Mouse (Mus musculus) CH12.LX (cell line): ENCODE data around the gene Fgd4. TPM values are rescaled to one million over a fixed set of nuclear protein-coding genes. Genes with fewer than 3 reads are reported as not detected.

Source experiments
- DNase-seq: peaks from one replicate; pipeline ENCODE4 v3.0.0-alpha.2; 2013; ENCODE audit errors: extremely low read depth
- H3K27ac ChIP-seq: 2 replicates; pipeline ENCODE4 v1.5.1; 2012; ENCODE audit warnings: low read depth, mild to moderate bottlenecking, control low read depth, moderate library complexity; ENCODE audit not compliant: insufficient read depth
- H3K27me3 ChIP-seq: replicated peaks from 2 replicates; pipeline ENCODE3; 2012; ENCODE audit warnings: inconsistent platforms
- H3K36me3 ChIP-seq, 2 experiments: replicated peaks in 1 of 2; 2 replicates each; pipeline versions ENCODE3 to v1.6.1; 2012; ENCODE audit warnings: inconsistent platforms in 1 of 2, low read length in 1 of 2, mild to moderate bottlenecking in 1 of 2, mixed read lengths in 1 of 2, moderate library complexity in 1 of 2; ENCODE audit not compliant: control insufficient read depth in 1 of 2, insufficient read depth in 1 of 2
- H3K4me1 ChIP-seq, 2 experiments: 2 replicates each; pipeline ENCODE4 v1.6.1; 2012; ENCODE audit warnings: inconsistent platforms in 1 of 2, moderate library complexity in 1 of 2; ENCODE audit not compliant: insufficient read depth in 2 of 2, control insufficient read depth in 1 of 2
- H3K4me2 ChIP-seq: 2 replicates; pipeline ENCODE4 v1.6.1; 2012; ENCODE audit warnings: low read depth, mild to moderate bottlenecking, control low read depth; ENCODE audit not compliant: poor library complexity, insufficient read depth, severe bottlenecking
- H3K4me3 ChIP-seq, 3 experiments: fragments of 150-350 bp in 1 of 3; sonication (generic) in 1 of 3; replicated peaks in 1 of 3; 2 replicates each; pipeline versions ENCODE3 to v1.5.1; 2011 to 2012; ENCODE audit warnings: low read depth in 2 of 3, low read length in 2 of 3, mild to moderate bottlenecking in 2 of 3, moderate library complexity in 2 of 3, control low read depth in 1 of 3, improper control_type of control experiment in 1 of 3, inconsistent platforms in 1 of 3, mixed read lengths in 1 of 3; ENCODE audit not compliant: poor library complexity in 1 of 3
- H3K79me2 ChIP-seq: replicated peaks from 2 replicates; pipeline ENCODE4 v1.6.1; 2012; ENCODE audit warnings: mild to moderate bottlenecking, moderate library complexity; ENCODE audit not compliant: control insufficient read depth, poor library complexity, insufficient read depth, severe bottlenecking; ENCODE audit errors: extremely low read depth
- H3K9ac ChIP-seq: 2 replicates; pipeline ENCODE4 v1.6.1; 2012; ENCODE audit warnings: low read depth, mild to moderate bottlenecking, control low read depth, moderate library complexity; ENCODE audit not compliant: insufficient read depth
- H3K9me3 ChIP-seq: replicated peaks from 2 replicates; pipeline ENCODE3; 2012; ENCODE audit warnings: low read length, inconsistent platforms, mixed read lengths
- EP300 ChIP-seq: IDR thresholded peaks from 2 replicates; pipeline ENCODE4 v1.6.1; 2011; ENCODE audit warnings: low read length, improper control_type of control experiment
- ETS1 ChIP-seq: conservative IDR thresholded peaks from 2 replicates; pipeline ENCODE4 v1.6.1; 2012; ENCODE audit warnings: low read depth, mild to moderate bottlenecking, inconsistent platforms, low read length, improper control_type of control experiment, moderate library complexity
- GABPA ChIP-seq: IDR thresholded peaks from 2 replicates; pipeline ENCODE4 v1.6.1; 2012; ENCODE audit warnings: low read depth, low read length, improper control_type of control experiment, inconsistent platforms; ENCODE audit not compliant: insufficient replicate concordance
- JUN ChIP-seq: IDR thresholded peaks from 2 replicates; pipeline ENCODE4 v1.6.1; 2011; ENCODE audit warnings: low read depth, mild to moderate bottlenecking, low read length, improper control_type of control experiment, moderate library complexity; ENCODE audit not compliant: insufficient read depth
- JUND ChIP-seq: conservative IDR thresholded peaks from 2 replicates; pipeline ENCODE4 v1.6.1; 2011; ENCODE audit warnings: low read depth, low read length, improper control_type of control experiment
- KAT2A ChIP-seq: IDR thresholded peaks from 2 replicates; pipeline ENCODE4 v1.6.1; 2012; ENCODE audit warnings: low read length, improper control_type of control experiment, inconsistent platforms; ENCODE audit not compliant: insufficient replicate concordance
- MAFK ChIP-seq: IDR thresholded peaks from 2 replicates; pipeline ENCODE4 v1.6.1; 2011; ENCODE audit warnings: low read length, improper control_type of control experiment; ENCODE audit not compliant: insufficient replicate concordance
- MAX ChIP-seq: IDR thresholded peaks from 2 replicates; pipeline ENCODE4 v1.6.1; 2011; ENCODE audit warnings: low read length, improper control_type of control experiment
- MAZ ChIP-seq: IDR thresholded peaks from 2 replicates; pipeline ENCODE4 v1.6.1; 2012; ENCODE audit warnings: low read depth, mild to moderate bottlenecking, inconsistent platforms, low read length, improper control_type of control experiment, moderate library complexity
- MXI1 ChIP-seq: IDR thresholded peaks from 2 replicates; pipeline ENCODE4 v1.6.1; 2011; ENCODE audit warnings: mild to moderate bottlenecking, low read depth, low read length, improper control_type of control experiment
- NELFE ChIP-seq: IDR thresholded peaks from 2 replicates; pipeline ENCODE4 v1.6.1; 2011; ENCODE audit warnings: low read depth, low read length, improper control_type of control experiment
- NRF1 ChIP-seq: IDR thresholded peaks from 2 replicates; pipeline ENCODE4 v1.6.1; 2014; ENCODE audit warnings: low read depth, mild to moderate bottlenecking, inconsistent platforms, low read length, improper control_type of control experiment, moderate library complexity
- PAX5 ChIP-seq: IDR thresholded peaks from 2 replicates; pipeline ENCODE4 v1.6.1; 2012; ENCODE audit warnings: low read length, inconsistent platforms, mixed read lengths
- POLR2A ChIP-seq: IDR thresholded peaks from 2 replicates; pipeline ENCODE4 v1.6.1; 2011; ENCODE audit warnings: low read depth, mild to moderate bottlenecking, improper control_type of control experiment, low read length
- POLR2AphosphoS2 ChIP-seq: IDR thresholded peaks from 2 replicates; pipeline ENCODE4 v1.6.1; 2011; ENCODE audit warnings: low read depth, low read length, improper control_type of control experiment
- RAD21 ChIP-seq: IDR thresholded peaks from 2 replicates; pipeline ENCODE4 v1.6.1; 2011; ENCODE audit warnings: low read depth, mild to moderate bottlenecking, low read length, improper control_type of control experiment, moderate library complexity
- RCOR1 ChIP-seq: conservative IDR thresholded peaks from 2 replicates; pipeline ENCODE4 v1.6.1; 2012; ENCODE audit warnings: low read depth, mild to moderate bottlenecking, inconsistent platforms, low read length, improper control_type of control experiment
- SIN3A ChIP-seq: IDR thresholded peaks from 2 replicates; pipeline ENCODE4 v1.6.1; 2012; ENCODE audit warnings: low read length, improper control_type of control experiment, inconsistent platforms
- SMC3 ChIP-seq: IDR thresholded peaks from 2 replicates; pipeline ENCODE4 v1.6.1; 2011; ENCODE audit warnings: low read depth, low read length, improper control_type of control experiment
- TBP ChIP-seq: conservative IDR thresholded peaks from 2 replicates; pipeline ENCODE4 v1.6.1; 2011; ENCODE audit warnings: low read depth, low read length, improper control_type of control experiment
- TCF12 ChIP-seq: IDR thresholded peaks from 2 replicates; pipeline ENCODE4 v1.6.1; 2014; ENCODE audit warnings: low read depth, mild to moderate bottlenecking, inconsistent platforms, low read length, improper control_type of control experiment
- USF1 ChIP-seq: IDR thresholded peaks from 2 replicates; pipeline ENCODE4 v1.6.1; 2014; ENCODE audit warnings: low read depth, mild to moderate bottlenecking, inconsistent platforms, low read length, improper control_type of control experiment
- USF2 ChIP-seq: conservative IDR thresholded peaks from 2 replicates; pipeline ENCODE4 v1.6.1; 2011; ENCODE audit warnings: low read depth, low read length, improper control_type of control experiment
- ZC3H11A ChIP-seq: IDR thresholded peaks from 2 replicates; pipeline ENCODE4 v1.6.1; 2012; ENCODE audit warnings: low read depth, mild to moderate bottlenecking, inconsistent platforms, low read length, improper control_type of control experiment
- ZMIZ1 ChIP-seq: IDR thresholded peaks from 2 replicates; pipeline ENCODE4 v1.6.1; 2012; ENCODE audit warnings: low read depth, mild to moderate bottlenecking, inconsistent platforms, low read length, improper control_type of control experiment
- ZNF384 ChIP-seq: IDR thresholded peaks from 2 replicates; pipeline ENCODE4 v1.6.1; 2012; ENCODE audit warnings: low read depth, low read length, improper control_type of control experiment, inconsistent platforms
- dilution Hi-C: fragments of 300-500 bp; cut with MboI; formaldehyde crosslinking; loops from 2 replicates; pipeline ENCODE4 v1.14.3; 2020; ENCODE audit warnings: low sequenced_read_pairs; ENCODE audit not compliant: extremely low pct_unique_long_range_greater_than_20kb, extremely low pct_ligation_motif_present
- in situ Hi-C: fragments of 300-500 bp; cut with MboI; formaldehyde crosslinking; loops from 3 replicates; pipeline ENCODE4 v1.14.3; 2019; ENCODE audit warnings: low sequenced_read_pairs, low pct_ligation_motif_present, low pct_unique_long_range_greater_than_20kb, mixed read lengths
- polyA plus RNA-seq: library from polyadenylated mRNA; unstranded; fragments of >175 nt; gene quantifications from 2 replicates; pipeline ENCODE4 v1.2.1, GENCODE M21; 2012; ENCODE audit warnings: low read depth; ENCODE audit not compliant: insufficient read length
- total RNA-seq, 2 experiments: library from RNA; depleted of rRNA; stranded (reverse); fragments of 300-350 nt in 1 of 2; fragments of >200 nt in 1 of 2; gene quantifications; 2 replicates each; pipeline ENCODE4 v1.2.3; 2012 to 2014

Gene Fgd4
- total and polyA plus RNA-seq, 3 experiments: 0.76 to 0.84 TPM; not detected in 1

DNA sequence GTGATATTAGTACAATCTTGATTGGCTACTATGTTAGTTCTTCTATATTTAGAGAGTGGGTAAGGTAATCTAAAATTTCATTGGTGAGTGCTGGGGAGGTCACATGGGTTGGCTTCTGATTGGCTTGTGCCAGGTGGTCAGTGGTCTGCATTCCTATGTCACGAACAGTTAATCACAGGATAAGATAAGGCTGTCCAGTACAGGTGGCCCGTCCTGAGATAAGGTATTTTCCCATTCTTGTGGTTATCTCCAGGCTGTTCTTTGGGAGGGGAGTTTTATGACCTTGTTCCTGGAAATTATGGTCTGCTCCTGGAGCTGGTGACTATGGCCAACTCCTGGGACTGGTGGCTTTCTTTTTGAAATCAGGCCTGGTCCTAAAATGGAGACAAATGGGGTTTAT lies 48.2 kb downstream of the Fgd4 start:
- Histone ChIP-seq H3K27ac (no peak overlapping the region), H3K27me3 (no peaks in the 10 kb centered on the region), H3K9me3 (no peaks in the 10 kb centered on the region), H3K36me3 (no peaks in the 10 kb centered on the region), H3K79me2 (no peaks in the 10 kb centered on the region), H3K4me1 (no peaks in the 10 kb centered on the region), H3K4me3 (no peak overlapping the region), H3K9ac (no peak overlapping the region), H3K4me2 (no peak overlapping the region)
- in situ Hi-C loops: no loop called here
- dilution Hi-C loops: no loop called here
- no peak for DNase-seq
- TF ChIP-seq ZNF384 (no peak), NELFE (no peak), POLR2A (no peak), ZMIZ1 (no peak), USF1 (no peak), EP300 (no peak), KAT2A (no peak), TCF12 (no peak), PAX5 (no peak), RCOR1 (no peak), JUND (no peak), JUN (no peak), SMC3 (no peak), USF2 (no peak), RAD21 (no peak), NRF1 (no peak), MXI1 (no peak), POLR2AphosphoS2 (no peak), TBP (no peak)

DNA sequence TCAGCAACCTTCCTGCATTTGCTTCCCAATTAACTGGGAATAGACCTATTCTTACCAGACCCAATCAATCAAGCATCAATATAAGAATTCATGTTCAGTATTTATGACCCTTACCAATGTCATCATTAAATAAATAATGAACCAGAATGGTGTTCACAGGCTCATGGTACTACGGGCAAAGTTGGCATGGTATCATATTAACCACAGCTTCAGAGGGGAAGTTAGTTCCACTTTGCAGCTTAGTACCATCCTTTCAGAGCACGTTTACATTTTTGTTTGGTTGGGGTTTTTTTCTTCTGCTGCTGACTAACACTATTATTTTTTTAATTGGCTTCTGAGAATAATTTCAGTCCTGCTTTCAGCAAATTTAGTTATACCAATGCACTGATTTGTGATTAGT lies 51.2 kb downstream of the Fgd4 start:
- in situ Hi-C loops (no loop called here), dilution Hi-C loops (no loop called here)
- H3K36me3 ChIP-seq: no peaks in the 10 kb centered on the region
- no peak overlapping the region for H3K27ac ChIP-seq
- no peaks in the 10 kb centered on the region for H3K79me2 ChIP-seq
- no peaks in the 10 kb centered on the region for H3K9me3 ChIP-seq
- no peak overlapping the region for H3K4me2 ChIP-seq
- no peak overlapping the region for H3K9ac ChIP-seq
- no peak overlapping the region for H3K4me3 ChIP-seq
- no peaks in the 10 kb centered on the region for H3K27me3 ChIP-seq
- TF ChIP-seq MAFK (no peak), MAX (no peak), POLR2AphosphoS2 (no peak), EP300 (no peak), MAZ (no peak), USF1 (no peak), GABPA (no peak), ETS1 (no peak), JUN (no peak), ZNF384 (no peak), ZC3H11A (no peak), USF2 (no peak), SIN3A (no peak)
- no peak for DNase-seq
- no peaks in the 10 kb centered on the region for H3K4me1 ChIP-seq
